Mouse (Mus musculus) G1E (cell line): Measurements from ENCODE around the gene Col24a1.

Experiments
- CTCF ChIP-seq: IDR thresholded peaks from 2 replicates; pipeline ENCODE4 v1.5.1; 2012; ENCODE audit warnings: low read depth, low read length, inconsistent platforms, mixed read lengths
- GATA2 ChIP-seq: IDR thresholded peaks from 2 replicates; pipeline ENCODE4 v1.6.1; 2012; ENCODE audit warnings: low read depth, low read length, inconsistent platforms, borderline replicate concordance
- POLR2AphosphoS5 ChIP-seq: IDR thresholded peaks from 2 replicates; pipeline ENCODE4 v1.6.1; 2012; ENCODE audit warnings: low read depth, low read length, inconsistent platforms; ENCODE audit not compliant: insufficient replicate concordance
- TAL1 ChIP-seq: conservative IDR thresholded peaks from 2 replicates; pipeline ENCODE4 v1.6.1; 2012; ENCODE audit warnings: low read depth, low read length, inconsistent platforms, mixed read lengths

GRCm38 (mm10) chr3:145408045-145408444, 115.8 kb downstream of the Col24a1 start:
- TF ChIP-seq CTCF (peak; percentile 42), GATA2 (no peak), TAL1 (no peak), POLR2AphosphoS5 (no peak)
